Comparison of ENCODE assay signal across 9 mouse cellular contexts in the genomic region with DNA sequence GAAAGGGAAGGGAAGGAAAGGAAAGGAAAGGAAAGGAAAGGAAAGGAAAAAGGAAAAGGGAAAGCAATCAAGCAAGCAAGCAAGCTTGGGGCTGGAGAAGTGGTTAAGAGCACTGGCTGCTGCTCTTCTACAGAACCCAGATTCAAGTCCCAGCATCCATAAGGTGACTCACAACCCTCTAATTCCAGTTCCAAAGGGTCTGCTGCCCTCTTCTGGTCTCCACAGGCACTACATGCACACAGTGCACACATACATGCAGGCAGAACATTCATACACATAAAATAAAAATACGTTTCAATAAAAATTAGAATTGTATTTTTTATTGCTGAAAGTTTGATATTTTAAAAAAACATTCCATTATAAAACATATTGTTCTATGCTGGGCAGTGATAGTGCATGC. TPM values are rescaled to one million over a fixed set of nuclear protein-coding genes. Genes with fewer than 3 reads are reported as not detected.
DNase-seq lines count a peak whose midpoint lies in the region; ATAC-seq and TF ChIP-seq lines count a peak whose summit lies in the region.
"Had no signal": no experiment of that assay in that cellular context is flagged by ENCODE, and none has a peak within 500 bp of the region (broad histone marks: within the 10 kb centered on the region; RNA-seq: fewer than 3 reads in every experiment).

No protein-coding gene starts in this region.

- no peaks in the 10 kb centered on the region for H3K4me1 ChIP-seq in hindbrain, embryonic 11.5 days (replicated peaks; ENCODE audit: control insufficient read depth, insufficient read depth, low read length)
- H3K4me1 ChIP-seq in hindbrain, embryonic 14.5 days (replicated peaks; ENCODE audit: control insufficient read depth, insufficient read depth, low read length): 0 out of 2 replicates have a peak, but pooled peaks cover 3% of the 10 kb centered on the region
- H3K4me1 ChIP-seq in liver, embryonic 13.5 days (replicated peaks): peaks cover 44% of the 10 kb centered on the region
- H3K4me1 ChIP-seq in testis, adult 2 months (ENCODE audit: control insufficient read depth, insufficient read depth, low read length): peaks cover 3% of the 10 kb centered on the region

- no peak overlapping the region for H3K4me2 ChIP-seq in hindbrain, embryonic 11.5 days (replicated peaks; ENCODE audit: low read depth, low read length)
- no peak overlapping the region for H3K4me2 ChIP-seq in hindbrain, embryonic 14.5 days (replicated peaks)
- H3K4me2 ChIP-seq in liver, embryonic 13.5 days: no peak overlapping the region
- H3K4me2 ChIP-seq: embryonic facial prominence, embryonic 15.5 days had no signal

- 74% methylated on average over 1 of the region's 1 CpGs for WGBS in hindbrain, embryonic 11.5 days
- 75% methylated on average over 1 of the region's 1 CpGs for WGBS in hindbrain, embryonic 14.5 days
- WGBS in liver, embryonic 13.5 days (ENCODE audit: insufficient replicate concordance): 68% methylated on average over 1 of the region's 1 CpGs

- no peak overlapping the region for H3K4me3 ChIP-seq in hindbrain, embryonic 11.5 days (ENCODE audit: low read depth, low read length)
- no peak overlapping the region for H3K4me3 ChIP-seq in hindbrain, embryonic 14.5 days (replicated peaks; ENCODE audit: low read length)
- no peak overlapping the region for H3K4me3 ChIP-seq in liver, embryonic 13.5 days (replicated peaks)
- H3K4me3 ChIP-seq in testis, adult 2 months (ENCODE audit: control insufficient read depth, low read depth, low read length): no peak overlapping the region
- H3K4me3 ChIP-seq: embryonic facial prominence, embryonic 15.5 days had no signal

- no peak overlapping the region for H3K9ac ChIP-seq in hindbrain, embryonic 11.5 days (ENCODE audit: low read depth, low read length)
- H3K9ac ChIP-seq in hindbrain, embryonic 14.5 days: no peak overlapping the region
- H3K9ac ChIP-seq in liver, embryonic 13.5 days: no peak overlapping the region
- H3K9ac ChIP-seq: embryonic facial prominence, embryonic 15.5 days had no signal

- TF ChIP-seq CTCF in testis, adult 2 months (IDR thresholded peaks at IDR 0.05; ENCODE audit: control insufficient read depth, insufficient read depth, insufficient replicate concordance, low read depth, low read length): peak; percentile 12; the same call in 1 of the 2 replicates

- peak; percentile 63 for DNase-seq in hindbrain, embryonic 11.5 days (ENCODE audit: low spot score)
- no peak for DNase-seq in hindbrain, embryonic 14.5 days (ENCODE audit: low spot score)
- peak; percentile 85 for DNase-seq in 3T3-L1 (ENCODE audit: low read depth, low spot score)
- DNase-seq in ES-CJ7 (ENCODE audit: low read depth, low spot score): peak; percentile 87
- DNase-seq in cerebellum, adult 8-10 months: peak; percentile 44
- DNase-seq in liver, embryonic 13.5 days: peak; percentile 58

- no peak overlapping the region for H3K27ac ChIP-seq in hindbrain, embryonic 11.5 days (ENCODE audit: low read depth, low read length)
- no peak overlapping the region for H3K27ac ChIP-seq in hindbrain, embryonic 14.5 days
- H3K27ac ChIP-seq in liver, embryonic 13.5 days: no peak overlapping the region
- H3K27ac ChIP-seq in testis, adult 2 months (ENCODE audit: control insufficient read depth, insufficient read depth, low read depth, low read length): no peak overlapping the region
- H3K27ac ChIP-seq: embryonic facial prominence, embryonic 15.5 days had no signal

- no peaks in the 10 kb centered on the region for H3K9me3 ChIP-seq in hindbrain, embryonic 11.5 days (ENCODE audit: control insufficient read depth, low read length)
- no peaks in the 10 kb centered on the region for H3K9me3 ChIP-seq in hindbrain, embryonic 14.5 days (ENCODE audit: control insufficient read depth, low read length)
- no peaks in the 10 kb centered on the region for H3K9me3 ChIP-seq in liver, embryonic 13.5 days (replicated peaks)
- H3K9me3 ChIP-seq: embryonic facial prominence, embryonic 15.5 days had no signal

- H3K27me3 ChIP-seq in hindbrain, embryonic 11.5 days (ENCODE audit: control insufficient read depth, insufficient read depth, low read length): no peaks in the 10 kb centered on the region
- H3K27me3 ChIP-seq in hindbrain, embryonic 14.5 days (ENCODE audit: control insufficient read depth, insufficient read depth, low read length): no peaks in the 10 kb centered on the region
- no peaks in the 10 kb centered on the region for H3K27me3 ChIP-seq in liver, embryonic 13.5 days
- H3K27me3 ChIP-seq in testis, adult 2 months (ENCODE audit: control insufficient read depth, insufficient read depth, low read length): no peaks in the 10 kb centered on the region
- H3K27me3 ChIP-seq: embryonic facial prominence, embryonic 15.5 days had no signal

- TF ChIP-seq POLR2A in testis, adult 2 months (IDR thresholded peaks at IDR 0.05; ENCODE audit: control insufficient read depth, low read depth, low read length): no peak

- no peaks in the 10 kb centered on the region for H3K36me3 ChIP-seq in hindbrain, embryonic 11.5 days (ENCODE audit: control insufficient read depth, insufficient read depth, low read length)
- no peaks in the 10 kb centered on the region for H3K36me3 ChIP-seq in hindbrain, embryonic 14.5 days (replicated peaks; ENCODE audit: control insufficient read depth, insufficient read depth)
- H3K36me3 ChIP-seq in liver, embryonic 13.5 days: no peaks in the 10 kb centered on the region
- no peaks in the 10 kb centered on the region for H3K36me3 ChIP-seq in testis, adult 2 months (ENCODE audit: control insufficient read depth, insufficient read depth, low read length)
- H3K36me3 ChIP-seq: embryonic facial prominence, embryonic 15.5 days had no signal

- ATAC-seq in hindbrain, embryonic 11.5 days (ENCODE audit: low FRiP score): no peak
- no peak for ATAC-seq in hindbrain, embryonic 14.5 days (ENCODE audit: low FRiP score)
- no peak for ATAC-seq in liver, embryonic 13.5 days (ENCODE audit: low read depth)
- ATAC-seq in activated CD4-positive, CD25-positive, alpha-beta regulatory T cell, adult 4 months: no peak

RNA-seq across cellular contexts. Expression of a gene that starts 0.8 kb away (rescaled TPM):
- 21.4 and 21.7 TPM in 2 replicates for polyA plus RNA-seq in hindbrain, embryonic 11.5 days (2014; fragmentation: Nextera tagmentation; extraction: Ambion mirVana)
- 14.4 and 14.9 TPM in 2 replicates for polyA plus RNA-seq in hindbrain, embryonic 14.5 days (2014; fragmentation: Nextera tagmentation; extraction: Ambion mirVana)
- 1.6 and 1.9 TPM in 2 replicates for polyA plus RNA-seq in liver, embryonic 13.5 days (2015; fragmentation: Nextera tagmentation; extraction: Ambion mirVana)
- polyA plus RNA-seq in testis, adult 2 months (2012; rRNA removed): 31.1 and 36.4 TPM in 2 replicates
- 1 to 10 TPM in 1 of 2 experiments, under 1 TPM in 1; 0.99 to 1.5 TPM for polyA plus RNA-seq in activated CD4-positive, CD25-positive, alpha-beta regulatory T cell, adult 4 months (2017; shearing (Covaris generic))

RNA-seq across cellular contexts. Expression of a gene that starts 4.5 kb away (rescaled TPM):
- 7.0 and 9.1 TPM in 2 replicates for polyA plus RNA-seq in hindbrain, embryonic 11.5 days (2014; fragmentation: Nextera tagmentation; extraction: Ambion mirVana)
- 7.9 and 9.0 TPM in 2 replicates for polyA plus RNA-seq in hindbrain, embryonic 14.5 days (2014; fragmentation: Nextera tagmentation; extraction: Ambion mirVana)
- polyA plus RNA-seq in liver, embryonic 13.5 days (2015; fragmentation: Nextera tagmentation; extraction: Ambion mirVana): 5.4 and 6.9 TPM in 2 replicates
- polyA plus RNA-seq in testis, adult 2 months (2012; rRNA removed): 2.8 and 3.3 TPM in 2 replicates
- polyA plus RNA-seq in activated CD4-positive, CD25-positive, alpha-beta regulatory T cell, adult 4 months (2017; shearing (Covaris generic)): 1 to 10 TPM; 5.6 to 9.3 TPM

RNA-seq across cellular contexts. Expression of a gene that starts 23.2 kb away (rescaled TPM):
- 24.0 and 27.0 TPM in 2 replicates for polyA plus RNA-seq in hindbrain, embryonic 11.5 days (2014; fragmentation: Nextera tagmentation; extraction: Ambion mirVana)
- 12.5 and 13.7 TPM in 2 replicates for polyA plus RNA-seq in hindbrain, embryonic 14.5 days (2014; fragmentation: Nextera tagmentation; extraction: Ambion mirVana)
- polyA plus RNA-seq in liver, embryonic 13.5 days (2015; fragmentation: Nextera tagmentation; extraction: Ambion mirVana): 16.0 and 22.9 TPM in 2 replicates
- polyA plus RNA-seq in testis, adult 2 months (2012; rRNA removed): 1.2 and 1.8 TPM in 2 replicates
- 10 to 100 TPM; 95.3 to 98.6 TPM for polyA plus RNA-seq in activated CD4-positive, CD25-positive, alpha-beta regulatory T cell, adult 4 months (2017; shearing (Covaris generic))

RNA-seq across cellular contexts. Expression of a gene that starts 23.2 kb away (rescaled TPM):
- 243 and 247 TPM in 2 replicates for polyA plus RNA-seq in hindbrain, embryonic 11.5 days (2014; fragmentation: Nextera tagmentation; extraction: Ambion mirVana)
- polyA plus RNA-seq in hindbrain, embryonic 14.5 days (2014; fragmentation: Nextera tagmentation; extraction: Ambion mirVana): 259 and 310 TPM in 2 replicates
- polyA plus RNA-seq in liver, embryonic 13.5 days (2015; fragmentation: Nextera tagmentation; extraction: Ambion mirVana): 222 and 231 TPM in 2 replicates
- polyA plus RNA-seq in testis, adult 2 months (2012; rRNA removed): 64.9 and 71.3 TPM in 2 replicates
- 100 to 1,000 TPM; 236 to 269 TPM for polyA plus RNA-seq in activated CD4-positive, CD25-positive, alpha-beta regulatory T cell, adult 4 months (2017; shearing (Covaris generic))

RNA-seq across cellular contexts. Expression of a gene that starts 49.2 kb away (rescaled TPM):
- not detected in 2 replicates for polyA plus RNA-seq in hindbrain, embryonic 11.5 days (2014; fragmentation: Nextera tagmentation; extraction: Ambion mirVana)
- polyA plus RNA-seq in hindbrain, embryonic 14.5 days (2014; fragmentation: Nextera tagmentation; extraction: Ambion mirVana): not detected in 2 replicates
- not detected in 2 replicates for polyA plus RNA-seq in liver, embryonic 13.5 days (2015; fragmentation: Nextera tagmentation; extraction: Ambion mirVana)
- not detected in 2 replicates for polyA plus RNA-seq in testis, adult 2 months (2012; rRNA removed)
- not detected for polyA plus RNA-seq in activated CD4-positive, CD25-positive, alpha-beta regulatory T cell, adult 4 months (2017; shearing (Covaris generic))
